ENCODE assay signal across 7 mouse cellular contexts in genomic region chr15:79140866-79141565, GRCm38 (mm10). TPM values are rescaled to one million over a fixed set of nuclear protein-coding genes. Genes with fewer than 3 reads are reported as not detected.
DNase-seq lines count a peak whose midpoint lies in the region; ATAC-seq lines count a peak whose summit lies in the region.

TSS of gene Polr2f (plus strand) at chr15:79141009.
TSS of gene 1700088E04Rik (minus strand) at chr15:79141253.

- DNase-seq in adrenal gland, adult 2 months = peak; percentile 96
- peak; percentile 96 for DNase-seq in embryo, embryonic 11.5 days (ENCODE audit: low read depth, low spot score)
- DNase-seq in gastrocnemius, postnatal 36 days = peak; percentile 91 to 93
- peak; percentile 95 to 96 for DNase-seq in left cerebral cortex, postnatal 25 days (ENCODE audit: low spot score in 2 of 2)
- DNase-seq in midbrain, embryonic 10.5 days (ENCODE audit: low spot score) = peak; percentile 96
- peak; percentile 95 for DNase-seq in right cerebral cortex, postnatal 4 days

- under 1% methylated on average over 57 of the region's 57 CpGs for WGBS in intestine, embryonic 15.5 days
- under 1% methylated on average over 57 of the region's 57 CpGs for WGBS in midbrain, embryonic 10.5 days

- H3K9me3 ChIP-seq in intestine, embryonic 15.5 days = no peaks in the 10 kb centered on the region
- no peaks in the 10 kb centered on the region for H3K9me3 ChIP-seq in midbrain, embryonic 10.5 days (replicated peaks)

- H3K9ac ChIP-seq in intestine, embryonic 15.5 days = peak within 1 kb of the TSS; percentile 89

- peaks cover 8% of the 10 kb centered on the region; the same call in 1 of the 2 replicates for H3K4me1 ChIP-seq in intestine, embryonic 15.5 days (replicated peaks)
- peaks cover 23% of the 10 kb centered on the region for H3K4me1 ChIP-seq in midbrain, embryonic 10.5 days

- peak within 1 kb of the TSS; percentile 48 for H3K27ac ChIP-seq in intestine, embryonic 15.5 days
- peak within 1 kb of the TSS; percentile 87 for H3K27ac ChIP-seq in midbrain, embryonic 10.5 days (replicated peaks)

- peak; percentile 95 for ATAC-seq in intestine, embryonic 15.5 days

- H3K27me3 ChIP-seq in intestine, embryonic 15.5 days (replicated peaks) = no peaks in the 10 kb centered on the region
- H3K27me3 ChIP-seq in midbrain, embryonic 10.5 days (ENCODE audit: low read depth, poor library complexity, severe bottlenecking) = peaks cover 8% of the 10 kb centered on the region; the same call in 1 of the 2 replicates

- intact Hi-C loops in gastrocnemius, postnatal 36 days (cut with DNase I) = no loop called here
- intact Hi-C loops in left cerebral cortex, postnatal 25 days (cut with DNase I) = no loop called here

- peak within 1 kb of the TSS; percentile 90 for H3K4me3 ChIP-seq in intestine, embryonic 15.5 days (replicated peaks)
- H3K4me3 ChIP-seq in midbrain, embryonic 10.5 days = peak within 1 kb of the TSS; percentile 90

- H3K4me2 ChIP-seq in intestine, embryonic 15.5 days (replicated peaks) = peak within 1 kb of the TSS; percentile 85

- peaks cover 5% of the 10 kb centered on the region for H3K36me3 ChIP-seq in intestine, embryonic 15.5 days
- peaks cover 28% of the 10 kb centered on the region for H3K36me3 ChIP-seq in midbrain, embryonic 10.5 days

RNA-seq across cellular contexts. Expression of gene Polr2f, which starts in this region (rescaled TPM):
- total RNA-seq in adrenal gland, adult 2 months (2021) = 100 to 1,000 TPM in 1 of 2 experiments, 10 to 100 TPM in 1; 92.8 to 151 TPM
- polyA plus RNA-seq in adrenal gland, adult 2 months (2012; rRNA removed) = 48.1 and 48.3 TPM in 2 replicates
- total RNA-seq in gastrocnemius, postnatal 36 days (2021) = 10 to 100 TPM; 65.9 to 67.1 TPM
- polyA plus RNA-seq in intestine, embryonic 15.5 days (2015; fragmentation: Nextera tagmentation; extraction: Ambion mirVana) = 311 and 328 TPM in 2 replicates
- total RNA-seq in left cerebral cortex, postnatal 25 days (2021) = 100 to 1,000 TPM in 1 of 2 experiments, 10 to 100 TPM in 1; 98.4 to 106 TPM
- polyA plus RNA-seq in midbrain, embryonic 10.5 days (2016; fragmentation: Nextera tagmentation; extraction: Ambion mirVana) = 344 and 395 TPM in 2 replicates

RNA-seq across cellular contexts. Expression of gene 1700088E04Rik, which starts in this region (rescaled TPM):
- 1 to 10 TPM; 5.2 to 9.9 TPM for total RNA-seq in adrenal gland, adult 2 months (2021)
- polyA plus RNA-seq in adrenal gland, adult 2 months (2012; rRNA removed) = 8.1 and 10.8 TPM in 2 replicates
- total RNA-seq in gastrocnemius, postnatal 36 days (2021) = 1 to 10 TPM in 1 of 2 experiments, under 1 TPM in 1; 0.66 to 1.2 TPM
- polyA plus RNA-seq in intestine, embryonic 15.5 days (2015; fragmentation: Nextera tagmentation; extraction: Ambion mirVana) = 4.5 and 5.7 TPM in 2 replicates
- 10 to 100 TPM; 11.7 to 12.2 TPM for total RNA-seq in left cerebral cortex, postnatal 25 days (2021)
- polyA plus RNA-seq in midbrain, embryonic 10.5 days (2016; fragmentation: Nextera tagmentation; extraction: Ambion mirVana) = 7.8 and 10.0 TPM in 2 replicates

Comparison
In these comparisons a context has a peak if more than half of its experiments do, and no peak if none do; other contexts are left out.
1. Peak in every context shown above with its lines: DNase-seq, ATAC-seq, H3K4me3 ChIP-seq and H3K27ac ChIP-seq.